Mouse (Mus musculus) midbrain, embryonic 12.5 days (tissue): ENCODE data around the gene Dock4. TPM values are rescaled to one million over a fixed set of nuclear protein-coding genes. Genes with fewer than 3 reads are reported as not detected.

Experiments used
- ATAC-seq: fragments of 200-750 bp; cut with Nextera tagmentation; 2 replicates; pipeline ENCODE4 v1.8.0; 2017; ENCODE audit warnings: low read depth, moderate TSS enrichment, moderate library complexity; ENCODE audit not compliant: low FRiP score
- H3K27ac ChIP-seq: fragments of 300-500 bp; sonication (generic); replicated peaks from 2 replicates; pipeline ENCODE4 v1.5.1; 2016; ENCODE audit warnings: mild to moderate bottlenecking
- H3K27me3 ChIP-seq: fragments of 300-500 bp; sonication (generic); 2 replicates; pipeline ENCODE4 v1.6.1; 2016; ENCODE audit warnings: mild to moderate bottlenecking
- H3K36me3 ChIP-seq: fragments of 300-500 bp; sonication (generic); 2 replicates; pipeline ENCODE4 v1.6.1; 2016
- H3K4me1 ChIP-seq: fragments of 300-500 bp; sonication (generic); 2 replicates; pipeline ENCODE4 v1.6.1; 2016
- H3K4me2 ChIP-seq: fragments of 300-500 bp; sonication (generic); replicated peaks from 2 replicates; pipeline ENCODE4 v1.6.1; 2016; ENCODE audit warnings: mild to moderate bottlenecking, moderate library complexity
- H3K4me3 ChIP-seq: fragments of 300-500 bp; sonication (generic); 2 replicates; pipeline ENCODE4 v1.5.1; 2016; ENCODE audit warnings: mild to moderate bottlenecking
- H3K9ac ChIP-seq: fragments of 300-500 bp; sonication (generic); replicated peaks from 2 replicates; pipeline ENCODE4 v1.6.1; 2016; ENCODE audit warnings: mild to moderate bottlenecking, moderate library complexity
- H3K9me3 ChIP-seq: fragments of 300-500 bp; sonication (generic); 2 replicates; pipeline ENCODE4 v1.6.1; 2016; ENCODE audit warnings: mild to moderate bottlenecking
- WGBS: fragments of 180-500 bp; shearing (Covaris S2); methylation state at CpG from one replicate; pipeline ENCODE4 v1.1.7; 2016; 5-methylcytosine and 5-hydroxymethylcytosine counted together
- polyA plus RNA-seq: library from polyadenylated mRNA; unstranded; fragments of >200 nt; fragmentation: Nextera tagmentation; extraction: Ambion mirVana; gene quantifications from 2 replicates; pipeline ENCODE4 v1.2.1, GENCODE M21; 2016

Gene Dock4
- polyA plus RNA-seq, 1 experiment from 2014 or later: 34.2 TPM

DNA sequence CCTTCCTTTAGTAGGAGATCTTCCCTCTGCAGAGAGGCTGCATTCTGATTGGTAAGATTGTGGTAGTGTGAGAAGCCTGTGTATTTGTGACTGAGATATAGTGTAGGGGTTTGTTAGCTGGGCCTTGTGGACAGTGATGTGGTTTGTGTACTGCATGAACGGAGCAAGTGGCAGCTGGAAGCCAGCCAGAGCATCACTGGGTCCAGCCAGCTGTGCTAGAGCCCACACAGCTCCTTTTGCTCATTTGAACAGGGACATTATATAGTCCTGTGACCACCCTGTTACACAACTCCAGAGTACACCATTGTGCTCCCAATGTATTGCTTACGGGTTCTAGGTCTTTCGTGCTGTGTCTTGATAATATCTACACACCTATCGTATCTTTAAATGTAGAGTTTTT is 22.5 kb downstream of the Dock4 start:
- no peak for ATAC-seq
- 94% methylated on average over 4 of the region's 4 CpGs for WGBS
- H3K4me1 ChIP-seq: peaks cover 19% of the 10 kb centered on the region

DNA sequence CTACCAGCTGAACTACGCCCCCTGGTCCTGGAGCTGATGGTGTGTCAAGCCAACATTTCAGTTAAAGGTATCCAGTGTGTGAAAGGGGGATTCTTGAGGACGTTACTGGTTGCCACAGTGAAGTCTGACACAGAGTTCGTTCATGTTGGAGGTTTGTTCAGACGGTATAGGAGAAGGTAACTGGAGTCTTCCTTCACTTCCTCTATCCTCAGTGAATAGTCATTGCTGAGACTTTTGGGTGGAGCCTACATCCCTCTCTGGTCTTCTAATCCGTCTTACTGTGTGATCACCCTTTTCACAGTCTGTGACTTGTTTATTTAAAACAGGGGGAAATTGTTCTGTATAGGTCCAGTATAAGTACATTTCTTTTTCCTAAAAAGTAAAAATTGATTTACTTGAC is 23.3 kb downstream of the Dock4 start:
- Histone ChIP-seq H3K4me3 (no peak overlapping the region), H3K36me3 (no peaks in the 10 kb centered on the region), H3K4me2 (no peak overlapping the region), H3K9me3 (no peaks in the 10 kb centered on the region), H3K27ac (no peak overlapping the region), H3K9ac (no peak overlapping the region), H3K4me1 (peaks cover 22% of the 10 kb centered on the region), H3K27me3 (0 out of 2 replicates have a peak, but pooled peaks cover 4% of the 10 kb centered on the region)
- 81% methylated on average over 5 of the region's 5 CpGs for WGBS
- no peak for ATAC-seq

More for the DNA sequence above, 22.5 kb downstream of the Dock4 start:
- H3K27ac ChIP-seq: no peak overlapping the region
- H3K4me2 ChIP-seq: no peak overlapping the region
- no peaks in the 10 kb centered on the region for H3K9me3 ChIP-seq
- no peak overlapping the region for H3K4me3 ChIP-seq
- 0 out of 2 replicates have a peak, but pooled peaks cover 4% of the 10 kb centered on the region for H3K27me3 ChIP-seq
- H3K9ac ChIP-seq: no peak overlapping the region
- H3K36me3 ChIP-seq: no peaks in the 10 kb centered on the region

GRCm38 (mm10) chr12:40471649-40472399 is 26.1 kb downstream of the Dock4 start:
- H3K4me1 ChIP-seq: peaks cover 14% of the 10 kb centered on the region
- 79% methylated on average over 11 of the region's 11 CpGs for WGBS
- H3K27ac ChIP-seq: no peak overlapping the region
- no peaks in the 10 kb centered on the region for H3K36me3 ChIP-seq
- no peak overlapping the region for H3K9ac ChIP-seq
- no peak for ATAC-seq
- H3K4me2 ChIP-seq: no peak overlapping the region
- no peaks in the 10 kb centered on the region for H3K9me3 ChIP-seq
- H3K4me3 ChIP-seq: no peak overlapping the region
- H3K27me3 ChIP-seq: 0 out of 2 replicates have a peak, but pooled peaks cover 4% of the 10 kb centered on the region

GRCm38 (mm10) chr12:40473709-40474108 is 28.0 kb downstream of the Dock4 start:
- WGBS: 55% methylated on average over 2 of the region's 2 CpGs
- 0 out of 2 replicates have a peak, but pooled peaks cover 4% of the 10 kb centered on the region for H3K27me3 ChIP-seq
- no peak for ATAC-seq

GRCm38 (mm10) chr12:40477621-40478452 is 32.1 kb downstream of the Dock4 start:
- ATAC-seq: peak; percentile 53

More at GRCm38 (mm10) chr12:40473709-40474108, 28.0 kb downstream of the Dock4 start:
- Histone ChIP-seq H3K4me2 (no peak overlapping the region), H3K9me3 (no peaks in the 10 kb centered on the region), H3K36me3 (no peaks in the 10 kb centered on the region), H3K9ac (no peak overlapping the region), H3K4me3 (no peak overlapping the region), H3K27ac (no peak overlapping the region), H3K4me1 (peaks cover 23% of the 10 kb centered on the region)

DNA sequence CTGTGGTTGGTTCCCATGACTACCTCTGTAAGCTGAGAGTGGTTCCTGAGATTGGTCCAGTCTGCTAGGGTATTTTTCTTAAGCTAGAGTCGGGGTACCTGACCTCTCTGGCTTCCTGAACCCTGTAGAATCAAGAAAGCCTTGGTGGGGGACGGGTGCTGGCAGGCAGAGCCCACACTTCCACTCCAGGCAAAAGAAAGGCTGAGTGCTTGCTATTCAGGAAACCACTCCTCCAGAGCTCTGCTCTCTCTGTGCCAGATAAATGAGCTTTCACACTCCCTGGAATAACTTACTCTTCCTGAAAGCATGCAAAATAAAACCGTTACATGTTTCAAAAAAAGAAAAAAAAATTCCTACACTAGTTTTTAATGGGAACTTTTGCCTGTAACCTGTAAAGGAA is 38.5 kb downstream of the Dock4 start:
- ATAC-seq: no peak
- peaks cover 27% of the 10 kb centered on the region for H3K4me1 ChIP-seq
- WGBS: 8% methylated on average over 3 of the region's 3 CpGs
- peaks cover 8% of the 10 kb centered on the region for H3K27me3 ChIP-seq
- H3K4me2 ChIP-seq: no peak overlapping the region
- H3K27ac ChIP-seq: no peak overlapping the region
- H3K9me3 ChIP-seq: no peaks in the 10 kb centered on the region
- H3K36me3 ChIP-seq: no peaks in the 10 kb centered on the region
- H3K9ac ChIP-seq: no peak overlapping the region
- no peak overlapping the region for H3K4me3 ChIP-seq

More at GRCm38 (mm10) chr12:40477621-40478452, 32.1 kb downstream of the Dock4 start:
- peaks cover 4% of the 10 kb centered on the region; the same call in 1 of the 2 replicates for H3K27me3 ChIP-seq
- no peaks in the 10 kb centered on the region for H3K36me3 ChIP-seq
- 0 out of 2 replicates have a peak overlapping the region, but pooled peaks have one; percentile 2 for H3K4me2 ChIP-seq
- H3K4me1 ChIP-seq: peaks cover 21% of the 10 kb centered on the region
- no peak overlapping the region; the same call in 1 of the 2 replicates for H3K27ac ChIP-seq
- no peaks in the 10 kb centered on the region for H3K9me3 ChIP-seq
- no peak overlapping the region for H3K4me3 ChIP-seq
- no peak overlapping the region for H3K9ac ChIP-seq
- WGBS: 16% methylated on average over 8 of the region's 8 CpGs

DNA sequence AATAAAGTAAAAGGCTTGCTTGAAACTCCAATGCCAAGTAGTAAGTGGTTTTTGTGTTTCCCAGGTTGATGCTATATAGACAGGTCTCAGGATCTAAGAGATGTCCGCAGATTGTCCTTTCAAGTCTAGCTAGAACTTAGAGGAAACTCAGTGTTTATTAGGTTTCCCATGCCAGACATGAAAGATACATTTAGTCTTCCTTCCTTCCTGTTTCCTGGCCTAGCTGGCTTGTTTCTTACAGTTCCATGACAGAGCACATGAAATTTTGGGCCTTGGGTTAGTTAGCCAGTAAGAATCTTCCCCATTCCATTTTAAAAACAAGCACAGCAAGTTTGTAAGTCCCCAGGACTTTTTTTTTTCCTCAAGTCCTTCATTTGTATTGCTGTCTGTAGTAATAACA is 39.5 kb downstream of the Dock4 start:
- Histone ChIP-seq H3K9me3 (no peaks in the 10 kb centered on the region), H3K4me3 (no peak overlapping the region), H3K27ac (no peak overlapping the region), H3K27me3 (peaks cover 6% of the 10 kb centered on the region; the same call in 1 of the 2 replicates), H3K4me2 (no peak overlapping the region), H3K4me1 (peaks cover 27% of the 10 kb centered on the region), H3K9ac (no peak overlapping the region), H3K36me3 (no peaks in the 10 kb centered on the region)
- no peak for ATAC-seq
- 87% methylated on average over 1 of the region's 1 CpGs for WGBS

DNA sequence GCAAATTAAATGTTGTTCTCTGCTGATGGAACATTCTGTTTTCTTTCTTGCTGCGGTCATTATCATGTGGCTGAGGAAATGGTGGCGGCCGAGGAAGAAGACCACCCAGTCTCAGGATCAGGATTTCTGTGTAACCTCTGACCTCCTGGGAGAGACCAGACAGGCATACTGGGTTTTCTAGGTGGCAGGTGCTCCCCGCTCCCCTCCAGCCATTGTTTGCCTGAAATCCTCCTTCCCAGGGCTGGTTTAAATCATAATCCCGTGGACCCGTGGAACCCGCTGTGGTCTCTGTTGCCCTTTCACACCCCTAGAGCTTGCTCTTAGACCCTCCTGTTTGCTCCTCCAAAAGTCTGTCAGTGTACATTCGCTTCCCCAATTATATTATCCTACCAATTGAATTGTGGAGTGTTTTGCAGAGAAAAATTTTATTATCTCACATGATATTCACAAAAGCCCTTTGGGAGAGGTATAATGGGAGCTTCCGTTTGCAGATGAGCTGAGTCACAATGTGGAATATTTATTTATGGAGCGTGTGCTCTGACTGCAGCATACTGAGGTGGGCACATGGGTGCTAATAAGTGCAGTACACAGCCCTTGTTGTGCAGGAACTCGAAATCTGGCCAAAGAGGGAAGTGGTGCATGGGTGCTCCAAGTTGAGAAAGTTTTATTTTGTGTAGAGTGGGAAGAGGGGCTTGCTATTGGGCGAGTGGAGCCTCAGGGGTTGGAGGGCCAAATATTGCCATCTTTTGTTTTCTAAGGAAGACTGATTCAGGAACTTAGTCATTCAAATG is 40.5 kb downstream of the Dock4 start:
- H3K27ac ChIP-seq: no peak overlapping the region

GRCm38 (mm10) chr12:40496387-40496786 is 50.6 kb downstream of the Dock4 start:
- ATAC-seq: no peak
- H3K36me3 ChIP-seq: no peaks in the 10 kb centered on the region
- peaks cover 7% of the 10 kb centered on the region; the same call in 1 of the 2 replicates for H3K4me1 ChIP-seq
- H3K27me3 ChIP-seq: no peaks in the 10 kb centered on the region
- H3K9ac ChIP-seq: no peak overlapping the region
- H3K4me2 ChIP-seq: no peak overlapping the region
- no peak overlapping the region for H3K4me3 ChIP-seq
- H3K9me3 ChIP-seq: no peaks in the 10 kb centered on the region
- no peak overlapping the region for H3K27ac ChIP-seq
- WGBS: 82% methylated on average over 11 of the region's 11 CpGs

More for the DNA sequence above, 40.5 kb downstream of the Dock4 start:
- Histone ChIP-seq H3K36me3 (no peaks in the 10 kb centered on the region), H3K4me3 (no peak overlapping the region), H3K9me3 (no peaks in the 10 kb centered on the region), H3K27me3 (peaks cover 6% of the 10 kb centered on the region; the same call in 1 of the 2 replicates), H3K4me2 (no peak overlapping the region; the same call in 1 of the 2 replicates), H3K9ac (no peak overlapping the region), H3K4me1 (peaks cover 27% of the 10 kb centered on the region)
- ATAC-seq: no peak
- WGBS: 31% methylated on average over 12 of the region's 12 CpGs

GRCm38 (mm10) chr12:40497806-40498205 is 52.1 kb downstream of the Dock4 start:
- 77% methylated on average over 5 of the region's 5 CpGs for WGBS
- Histone ChIP-seq H3K9me3 (no peaks in the 10 kb centered on the region), H3K36me3 (no peaks in the 10 kb centered on the region), H3K27me3 (no peaks in the 10 kb centered on the region), H3K4me2 (no peak overlapping the region), H3K9ac (no peak overlapping the region), H3K27ac (no peak overlapping the region), H3K4me3 (no peak overlapping the region), H3K4me1 (peaks cover 7% of the 10 kb centered on the region; the same call in 1 of the 2 replicates)
- ATAC-seq: no peak

DNA sequence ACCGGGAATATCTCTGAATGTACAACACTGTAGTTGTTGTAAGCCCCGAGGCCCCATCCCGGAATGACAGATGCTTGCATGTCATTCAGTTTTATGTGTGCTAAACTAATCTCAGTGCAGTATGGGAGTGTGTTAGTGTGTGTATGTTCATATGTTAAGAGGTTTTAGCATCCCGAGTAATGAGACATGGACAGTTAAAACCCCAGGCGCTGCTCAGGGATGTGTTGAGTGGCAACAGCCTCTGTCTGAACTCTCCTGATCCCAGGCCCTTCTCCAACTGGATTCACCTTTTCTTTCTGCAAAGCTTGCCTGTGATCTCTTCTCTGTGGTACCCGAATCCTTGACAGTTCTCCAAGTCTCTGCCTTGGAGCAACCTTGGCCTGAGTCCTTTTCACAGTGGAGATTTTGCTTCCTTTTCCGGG is 52.5 kb downstream of the Dock4 start:
- Histone ChIP-seq H3K4me3 (no peak overlapping the region), H3K9ac (no peak overlapping the region), H3K4me1 (peaks cover 7% of the 10 kb centered on the region; the same call in 1 of the 2 replicates), H3K36me3 (no peaks in the 10 kb centered on the region), H3K27me3 (no peaks in the 10 kb centered on the region), H3K27ac (no peak overlapping the region), H3K9me3 (no peaks in the 10 kb centered on the region), H3K4me2 (no peak overlapping the region)
- ATAC-seq: no peak
- 85% methylated on average over 7 of the region's 7 CpGs for WGBS
